Mouse (Mus musculus) natural killer cell, adult 2 months (primary cell): ENCODE measurements around the gene Krt5.
"Not testable (repeated sequence)": the region's sequence is repeated elsewhere in the genome, so short reads cannot be mapped to it uniquely, and the experiment has no call there.

Experiments used
- DNase-seq, 2 experiments: peaks; one replicate each; pipeline ENCODE4 v3.0.0; 2022; ENCODE audit warnings: low spot score in 2 of 2

Krt5 gene

GRCm38 (mm10) chr15:101712720-101713119 is at the start of gene Krt5:
Gene Krt5 (minus strand): TSS chr15:101712898.
- DNase-seq, result no peak

GRCm38 (mm10) chr15:101742711-101743110 is 30.0 kb upstream of the Krt5 start, which contains the start of gene Krt71:
Gene Krt71 (minus strand): TSS chr15:101743109.
- no peak for DNase-seq

GRCm38 (mm10) chr15:101737786-101738185 is 25.1 kb upstream of the Krt5 start:
- no peak for DNase-seq

- no peak for DNase-seq
Measured at GRCm38 (mm10) chr15:101730653-101731052, 18.0 kb upstream of the Krt5 start.

- no peak for DNase-seq
Measured at GRCm38 (mm10) chr15:101724686-101725085, 12.0 kb upstream of the Krt5 start.

GRCm38 (mm10) chr15:101715831-101716230 is 3.1 kb upstream of the Krt5 start:
- no peak for DNase-seq

GRCm38 (mm10) chr15:101714356-101714755 is 1.7 kb upstream of the Krt5 start:
- no peak for DNase-seq

- no peak for DNase-seq
Measured at GRCm38 (mm10) chr15:101713731-101714130, 1.0 kb upstream of the Krt5 start.

- no peak for DNase-seq
Measured at GRCm38 (mm10) chr15:101708683-101709082, 4.0 kb downstream of the Krt5 start.

- no peak for DNase-seq
Measured at GRCm38 (mm10) chr15:101707454-101707853, 5.2 kb downstream of the Krt5 start.

GRCm38 (mm10) chr15:101704066-101704465 is 8.6 kb downstream of the Krt5 start:
- DNase-seq, result no peak

GRCm38 (mm10) chr15:101702380-101702779 is 10.3 kb downstream of the Krt5 start:
- DNase-seq, result no peak

GRCm38 (mm10) chr15:101699866-101700265 is 12.8 kb downstream of the Krt5 start:
- no peak for DNase-seq

- DNase-seq, result no peak
Measured at GRCm38 (mm10) chr15:101699192-101699591, 13.5 kb downstream of the Krt5 start.

- DNase-seq, result no peak
Measured at GRCm38 (mm10) chr15:101697326-101698188, 15.1 kb downstream of the Krt5 start.

- DNase-seq, result no peak
Measured at GRCm38 (mm10) chr15:101694207-101694606, 18.5 kb downstream of the Krt5 start, which contains the start of gene Krt6a. Gene Krt6a (minus strand): TSS chr15:101694307.

- DNase-seq, result not testable (repeated sequence)
Measured at GRCm38 (mm10) chr15:101690460-101690859, 22.2 kb downstream of the Krt5 start.

GRCm38 (mm10) chr15:101688161-101688560 is 24.5 kb downstream of the Krt5 start:
- DNase-seq, result no peak

- no peak for DNase-seq
Measured at GRCm38 (mm10) chr15:101680187-101680586, 32.5 kb downstream of the Krt5 start, which contains the start of gene Krt6b. Gene Krt6b (minus strand): TSS chr15:101680287.

- DNase-seq, result no peak
Measured at GRCm38 (mm10) chr15:101675978-101676377, 36.7 kb downstream of the Krt5 start.
